Mouse (Mus musculus): Measurements from ENCODE around the gene Ccl28.

DNA sequence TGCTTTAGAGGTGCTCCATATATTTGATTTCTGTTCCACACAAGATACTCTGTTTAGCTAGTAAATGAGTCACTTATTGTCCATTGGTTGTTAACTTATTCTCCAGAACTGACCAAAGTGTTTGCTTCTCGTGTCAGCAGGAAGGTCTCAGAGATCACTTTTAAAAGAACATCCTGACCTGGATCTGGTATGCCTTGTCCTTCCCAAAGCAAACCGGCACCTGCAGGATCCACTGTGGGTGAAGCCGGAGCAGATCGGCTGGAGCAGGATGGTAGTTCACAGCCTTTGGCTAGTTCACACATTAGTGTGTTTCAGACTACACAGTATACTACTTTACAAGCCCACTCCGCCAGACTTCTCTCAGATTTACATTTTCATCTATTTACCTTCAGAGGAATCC, 14.8 kb downstream of the Ccl28 start:
- TF ChIP-seq CTCF (IDR thresholded peaks at IDR 0.05; ENCODE audit: borderline replicate concordance, insufficient read depth, low read length), result no peak
- TF ChIP-seq POLR2A (IDR thresholded peaks at IDR 0.05; ENCODE audit: low read depth, low read length), result no peak
